Mouse (Mus musculus): Measurements from ENCODE around the gene Gpr22. TPM values are rescaled to one million over a fixed set of nuclear protein-coding genes. Genes with fewer than 3 reads are reported as not detected.

Gene Gpr22
- 0.09 and 0.36 TPM in 2 replicates for polyA plus RNA-seq (2015; fragmentation: Nextera tagmentation; extraction: Ambion mirVana)

DNA sequence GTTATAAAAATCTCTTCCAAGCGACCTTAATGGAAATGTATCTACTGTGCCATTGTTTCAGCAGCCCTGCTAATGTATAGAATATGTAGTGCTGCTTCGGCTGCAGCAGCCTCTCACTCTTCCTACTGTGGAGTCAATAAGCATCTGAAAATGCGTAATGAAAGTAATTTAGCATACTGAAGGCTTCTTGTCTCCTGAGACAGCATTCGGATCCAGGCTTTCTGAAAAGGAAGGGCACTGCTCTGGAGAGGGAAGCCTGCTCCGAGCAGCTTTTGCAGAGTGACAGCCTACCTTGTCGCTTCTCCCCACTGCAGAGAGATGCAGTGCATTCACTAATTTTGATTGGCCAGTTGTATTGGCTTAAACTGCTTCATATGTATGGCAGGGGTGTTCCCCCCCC, at the start of gene Gpr22:
TSS of gene Gpr22 (minus strand) at position 348 of the 400 bp plus-strand sequence.
- no peak for DNase-seq (ENCODE audit: low spot score)

DNA sequence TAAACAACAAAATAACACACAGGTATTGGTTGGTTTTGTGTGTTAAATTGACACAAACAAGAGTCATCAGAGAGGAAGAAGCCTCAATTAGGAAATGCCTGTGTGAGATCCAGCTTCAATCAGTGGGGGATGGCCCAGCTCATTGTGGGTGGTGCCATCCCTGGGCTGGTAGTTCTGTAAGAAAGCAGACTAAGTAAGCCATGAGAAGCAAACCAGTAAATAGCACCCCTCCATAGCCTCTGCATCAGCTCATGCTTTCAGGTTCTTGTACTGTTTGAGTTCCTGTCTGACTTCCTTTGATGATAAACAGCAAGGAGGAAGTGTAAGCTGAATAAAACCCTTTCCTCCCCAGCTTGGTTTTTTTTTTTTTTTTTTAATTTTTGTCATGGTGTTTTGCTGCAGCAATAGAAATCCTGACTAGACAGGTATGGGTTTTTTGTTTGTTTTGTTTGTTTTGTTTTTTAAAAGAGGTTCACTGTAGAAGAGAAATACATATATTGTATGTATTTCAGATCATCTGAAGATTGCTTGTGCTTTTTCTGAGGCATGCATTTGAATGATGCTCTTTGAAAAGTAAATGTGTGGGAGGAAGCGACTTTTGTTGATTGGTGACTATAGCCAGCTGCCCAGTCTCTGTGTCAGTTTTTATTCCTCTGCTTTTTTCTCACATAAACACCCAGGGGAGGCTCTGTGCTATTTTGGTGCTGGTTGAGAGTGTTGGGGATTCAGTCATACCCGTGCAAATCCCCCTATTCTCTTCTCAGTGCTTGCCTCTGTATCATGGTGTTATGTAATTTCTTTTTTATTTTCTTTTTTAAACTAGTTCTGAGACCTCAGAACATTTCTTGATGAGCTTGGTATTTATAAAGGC, 42.4 kb upstream of the Gpr22 start:
- peak; percentile 35 for DNase-seq (ENCODE audit: low spot score)

DNA sequence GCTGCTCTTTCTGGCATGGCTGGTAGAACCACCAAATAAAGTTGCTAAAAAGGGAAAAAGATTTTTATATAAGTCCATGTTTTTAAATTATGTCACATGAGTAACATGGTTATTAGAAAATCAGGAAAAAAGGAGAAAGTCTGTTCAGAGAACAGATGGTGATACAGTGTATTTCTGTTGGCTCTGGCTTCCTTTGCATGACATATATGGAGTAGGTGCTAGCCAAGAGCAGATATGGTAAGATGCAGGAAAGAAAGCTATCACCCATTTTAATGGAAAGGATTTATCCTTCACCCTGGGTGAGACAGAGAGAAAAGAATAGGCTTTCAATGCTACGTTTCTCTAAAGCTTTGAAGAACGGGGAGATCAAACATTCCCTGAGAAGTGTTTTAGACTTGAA, 40.7 kb upstream of the Gpr22 start:
- DNase-seq (ENCODE audit: low spot score): no peak

DNA sequence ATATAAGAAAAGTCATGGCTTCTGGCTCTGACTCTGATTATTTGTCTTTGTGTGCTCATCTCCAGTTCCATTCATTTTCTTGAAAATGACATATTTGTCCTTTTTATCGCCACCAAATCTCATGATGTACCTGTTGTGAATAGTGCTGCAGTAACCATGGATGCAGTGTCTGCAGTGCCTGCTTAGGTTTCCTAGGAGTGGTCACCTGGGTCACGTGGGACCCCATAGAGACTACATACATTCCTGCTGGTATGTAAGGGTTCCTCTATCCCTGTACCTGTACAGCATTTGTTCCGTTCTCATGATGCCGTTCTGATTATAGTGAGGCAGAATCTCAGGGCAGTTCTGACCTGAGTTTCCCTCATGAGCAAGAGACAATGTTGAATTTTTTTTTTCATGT, 36.1 kb upstream of the Gpr22 start:
- DNase-seq (ENCODE audit: low spot score): no peak

DNA sequence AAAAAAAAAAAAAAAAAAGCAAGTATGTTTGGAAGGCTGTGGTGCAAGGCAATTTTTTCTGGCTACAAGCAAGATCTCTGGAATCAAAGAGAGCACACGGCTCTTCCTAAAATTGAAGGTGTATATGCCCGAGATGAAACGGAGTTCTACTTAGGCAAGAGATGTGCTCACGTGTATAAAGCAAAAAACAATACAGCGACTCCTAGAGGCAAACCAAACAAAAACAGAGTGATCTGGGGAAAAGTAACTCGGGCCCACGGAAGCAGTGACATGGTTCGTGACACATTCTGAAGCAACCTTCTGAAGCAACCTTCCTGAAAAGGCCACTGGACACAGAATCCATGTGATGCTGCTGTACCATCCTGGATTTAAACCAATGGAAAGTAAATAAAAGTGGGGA, 33.6 kb upstream of the Gpr22 start:
- no peak for DNase-seq (ENCODE audit: low spot score)

DNA sequence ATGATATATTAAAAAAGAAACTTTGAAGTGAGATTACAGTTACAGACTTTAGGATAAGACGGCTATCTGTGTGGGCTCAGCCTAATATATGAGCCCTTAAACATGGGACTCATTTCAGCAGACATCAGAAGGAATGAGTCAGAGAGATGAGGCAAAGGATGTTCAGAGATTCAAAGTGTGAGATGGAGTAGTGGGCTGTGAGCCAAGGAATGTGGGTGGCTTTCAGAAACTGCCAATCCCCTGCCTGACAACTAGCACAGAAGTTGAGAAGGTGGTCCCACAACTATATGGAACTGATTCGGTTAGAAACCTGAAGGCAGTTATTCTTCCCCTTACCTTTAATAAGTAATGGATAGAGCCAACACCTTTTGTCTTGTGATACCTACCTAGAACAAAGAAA, 20.9 kb upstream of the Gpr22 start:
- no peak for DNase-seq (ENCODE audit: low spot score)

DNA sequence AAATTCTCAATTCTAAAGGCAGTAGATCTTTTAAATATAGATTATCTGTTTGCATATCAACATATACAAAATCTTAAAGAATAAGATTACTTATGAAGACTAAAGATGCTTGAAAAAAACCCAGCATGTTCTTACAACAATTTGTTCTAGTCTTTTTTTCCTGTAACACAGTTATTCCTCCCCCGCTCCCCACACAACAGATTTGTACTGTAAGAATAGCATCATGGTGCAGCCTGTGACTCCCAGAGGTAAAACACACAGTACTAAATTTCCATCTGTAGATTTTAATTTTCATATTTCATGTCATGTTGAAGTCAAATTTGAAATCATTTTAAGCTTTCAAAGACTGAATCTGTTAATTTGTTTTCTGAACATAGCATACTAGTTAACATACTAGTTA, 16.4 kb upstream of the Gpr22 start:
- DNase-seq (ENCODE audit: low spot score): no peak

DNA sequence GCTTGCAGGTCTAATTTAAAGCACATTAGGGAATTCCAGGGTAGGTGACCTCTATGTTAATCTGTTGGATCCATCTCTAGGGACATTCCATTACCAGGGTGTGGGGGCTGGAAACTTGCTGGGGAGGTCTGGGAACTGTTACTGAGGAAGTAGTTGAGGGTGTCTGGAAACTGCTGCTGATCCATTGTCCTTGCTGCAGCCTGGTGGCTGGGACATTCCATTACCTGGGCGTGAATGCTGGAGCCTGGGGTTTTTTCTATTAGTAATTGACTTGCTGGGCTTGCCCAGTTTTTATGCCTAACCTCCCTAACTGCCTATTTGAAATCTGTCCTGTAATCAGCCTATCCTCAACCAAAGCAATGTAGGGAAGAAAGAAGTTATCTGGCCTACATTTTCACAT, 13.0 kb upstream of the Gpr22 start:
- no peak for DNase-seq (ENCODE audit: low spot score)

DNA sequence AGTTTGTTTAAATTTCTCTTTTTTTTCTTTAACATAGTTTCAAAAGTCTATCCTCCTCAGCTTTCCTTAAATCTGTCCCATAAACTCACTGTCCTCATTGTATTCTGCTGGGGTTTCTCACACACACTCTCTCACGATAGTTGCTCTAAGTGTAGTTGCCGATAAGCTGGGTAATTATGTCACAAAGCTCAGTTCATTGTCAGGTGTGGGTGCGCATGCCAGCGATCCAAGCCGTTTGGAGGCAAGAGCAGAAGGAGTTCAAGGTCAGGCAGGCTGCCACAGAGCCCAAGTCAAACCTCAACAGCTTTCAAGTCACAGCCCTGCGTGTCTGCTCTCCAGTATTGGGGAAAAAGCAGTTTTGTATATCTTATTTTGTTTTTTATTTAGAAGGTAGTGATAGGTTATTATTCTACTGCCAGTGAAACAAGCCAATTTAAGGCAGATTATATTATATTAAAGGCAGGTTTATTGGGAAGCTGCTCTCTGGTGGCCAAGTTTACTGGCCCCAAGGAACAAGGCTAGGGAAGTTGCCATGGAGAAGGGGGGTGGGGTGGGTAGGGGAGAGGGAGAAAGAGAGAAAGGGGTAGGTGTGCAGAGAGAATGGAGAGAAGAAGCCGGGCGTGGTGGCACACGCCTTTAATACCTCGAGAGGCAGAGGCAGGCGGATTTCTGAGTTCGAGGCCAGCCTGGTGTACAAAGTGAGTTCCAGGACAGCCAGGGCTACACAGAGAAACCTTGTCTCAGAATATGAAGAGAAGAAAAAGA, 11.9 kb upstream of the Gpr22 start:
- no peak for DNase-seq (ENCODE audit: low spot score)

DNA sequence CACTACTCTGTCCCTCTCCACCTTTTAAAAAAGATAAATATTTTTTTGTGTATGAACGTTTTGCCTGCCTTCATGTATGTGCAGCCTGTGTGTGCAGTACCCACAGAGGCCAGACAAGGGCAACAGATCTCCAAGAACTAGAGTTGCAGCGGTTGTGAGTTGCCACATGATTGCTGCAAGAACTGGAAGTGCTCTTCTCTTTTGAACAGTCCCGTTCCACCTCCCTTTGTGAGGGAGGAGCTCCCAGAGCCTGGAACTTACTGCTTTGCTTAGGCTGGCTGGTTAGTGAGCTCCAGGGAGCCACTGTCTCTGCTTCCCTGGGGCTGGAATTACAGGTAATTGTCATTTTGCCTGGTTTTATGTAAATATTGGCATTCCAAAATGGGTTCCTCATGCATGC, 10.8 kb upstream of the Gpr22 start:
- no peak for DNase-seq (ENCODE audit: low spot score)

DNA sequence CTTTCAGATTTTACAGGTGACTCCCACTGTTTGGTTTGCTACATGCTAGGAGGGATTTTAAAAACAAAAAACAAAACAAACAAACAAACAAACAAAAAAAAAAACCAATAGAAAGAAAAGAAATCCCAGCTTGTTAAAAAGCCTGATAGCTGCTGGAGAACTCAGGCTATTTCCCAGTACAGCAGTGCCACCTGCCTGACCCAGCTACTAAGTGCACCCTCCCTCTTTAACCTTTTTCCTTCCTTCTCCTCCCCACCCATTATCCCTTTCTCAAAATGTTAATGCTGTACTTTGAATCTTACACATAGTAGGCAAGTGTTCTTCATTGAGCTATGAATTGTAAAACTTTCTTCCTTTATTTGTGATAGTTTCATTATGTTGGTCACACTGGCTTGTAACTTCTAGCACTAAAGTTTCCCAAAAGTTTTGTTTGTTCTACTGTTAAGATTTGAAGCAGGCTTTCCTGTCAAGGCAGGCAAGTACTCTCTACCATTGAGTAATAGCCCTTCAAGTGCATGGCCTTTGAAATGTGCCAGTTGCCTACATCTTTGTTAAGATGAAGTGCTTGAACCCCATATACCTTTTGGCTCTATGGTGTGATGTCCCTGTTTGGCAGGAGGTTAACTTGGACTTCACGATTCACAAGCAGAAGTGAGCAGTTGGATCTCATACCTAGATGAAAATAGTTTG, 6.0 kb upstream of the Gpr22 start:
- DNase-seq (ENCODE audit: low spot score): no peak

DNA sequence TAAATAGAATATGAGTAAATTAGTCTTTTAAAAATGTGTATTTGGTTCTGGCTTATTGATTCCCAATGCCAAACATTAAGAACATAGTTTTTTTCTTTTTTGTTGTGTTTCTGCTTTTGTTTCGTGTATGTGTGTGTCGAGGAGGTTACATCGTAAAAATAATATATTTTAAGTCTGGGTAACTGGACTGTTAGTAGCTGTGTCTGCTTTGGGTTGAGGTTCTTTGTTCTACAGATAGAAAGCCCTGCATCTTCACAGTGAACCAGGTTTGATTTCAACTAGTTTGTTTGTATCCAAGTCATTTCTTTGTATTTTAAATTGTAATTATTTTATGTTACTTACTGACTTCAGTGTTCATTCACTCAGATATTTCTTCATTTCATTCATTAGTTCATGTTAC, 323 bp upstream of the Gpr22 start:
- no peak for DNase-seq (ENCODE audit: low spot score)

DNA sequence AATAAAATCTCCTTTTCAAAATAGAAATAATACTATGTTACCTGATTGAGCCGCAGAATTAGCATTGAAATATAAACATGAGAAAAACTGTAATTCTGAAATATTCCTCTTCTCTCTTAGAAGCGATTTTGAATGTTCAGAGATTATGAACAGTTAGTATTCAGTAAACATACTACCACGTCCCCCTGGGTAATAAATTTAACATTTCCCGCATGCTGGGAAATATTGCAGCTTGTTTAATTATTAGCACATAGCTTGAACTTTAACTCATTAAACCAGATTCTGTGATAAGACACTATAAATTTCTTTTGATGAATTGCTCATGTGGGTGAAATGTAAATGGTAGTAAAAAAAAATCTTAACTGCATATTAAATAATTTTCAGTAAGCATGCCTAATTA, 1.0 kb downstream of the Gpr22 start:
- no peak for DNase-seq (ENCODE audit: low spot score)

DNA sequence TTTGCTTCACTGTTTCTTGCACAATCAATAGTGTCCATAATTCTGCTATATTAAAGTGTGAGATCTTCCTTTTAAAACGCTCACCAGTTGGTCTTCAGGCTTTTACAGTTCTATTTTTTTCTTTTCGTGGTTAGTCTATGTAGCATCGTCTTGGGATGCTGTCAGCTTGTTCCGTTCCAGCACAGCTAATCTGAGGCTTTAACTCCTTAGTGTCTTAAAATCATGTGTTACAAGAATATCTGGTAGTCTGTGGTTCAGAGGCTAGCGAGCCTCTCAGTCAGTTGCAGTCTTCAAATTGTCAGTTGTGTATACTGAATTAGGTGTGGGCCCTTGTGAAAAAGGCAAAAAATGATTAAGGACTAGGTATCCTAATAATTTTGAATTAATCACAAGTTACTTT, 1.5 kb downstream of the Gpr22 start:
- DNase-seq (ENCODE audit: low spot score): no peak

DNA sequence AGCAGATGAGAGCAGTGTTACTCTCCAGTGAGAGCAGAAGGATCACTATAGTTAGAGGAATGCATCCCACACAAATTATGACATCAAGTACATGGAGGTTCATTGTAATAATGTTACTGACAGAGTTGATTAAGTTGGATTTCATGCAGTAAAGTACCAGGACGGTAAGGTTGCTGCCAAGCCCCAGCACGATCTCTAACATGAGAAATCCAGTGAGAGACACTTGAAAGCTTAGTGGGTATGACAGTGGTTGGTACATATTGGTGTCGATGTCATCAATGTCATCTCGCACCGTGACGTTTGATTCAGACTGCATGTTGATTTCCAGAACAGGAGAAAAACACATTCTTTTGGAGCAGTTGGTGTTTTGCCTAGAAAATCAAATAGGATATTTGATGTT, 4.1 kb downstream of the Gpr22 start:
- no peak for DNase-seq (ENCODE audit: low spot score)

DNA sequence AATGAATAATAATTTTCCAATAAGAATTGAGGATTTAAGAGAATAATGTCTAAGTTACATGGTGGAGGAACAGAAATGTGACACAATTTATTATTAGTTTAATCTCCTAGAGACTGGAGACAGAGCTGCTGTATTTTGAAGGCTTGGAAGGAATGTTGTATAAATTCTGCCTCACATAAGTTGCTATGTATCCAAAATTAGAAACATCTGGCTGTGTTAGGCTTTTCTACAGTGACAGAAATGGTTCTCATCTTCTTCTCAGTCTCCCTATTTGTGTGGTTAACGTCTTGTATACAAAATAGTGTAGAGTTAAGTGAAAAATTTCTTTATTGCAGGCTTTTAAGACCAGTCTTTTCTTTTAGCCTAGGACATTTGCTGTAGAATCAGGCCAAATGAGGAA, 6.2 kb downstream of the Gpr22 start:
- no peak for DNase-seq (ENCODE audit: low spot score)

DNA sequence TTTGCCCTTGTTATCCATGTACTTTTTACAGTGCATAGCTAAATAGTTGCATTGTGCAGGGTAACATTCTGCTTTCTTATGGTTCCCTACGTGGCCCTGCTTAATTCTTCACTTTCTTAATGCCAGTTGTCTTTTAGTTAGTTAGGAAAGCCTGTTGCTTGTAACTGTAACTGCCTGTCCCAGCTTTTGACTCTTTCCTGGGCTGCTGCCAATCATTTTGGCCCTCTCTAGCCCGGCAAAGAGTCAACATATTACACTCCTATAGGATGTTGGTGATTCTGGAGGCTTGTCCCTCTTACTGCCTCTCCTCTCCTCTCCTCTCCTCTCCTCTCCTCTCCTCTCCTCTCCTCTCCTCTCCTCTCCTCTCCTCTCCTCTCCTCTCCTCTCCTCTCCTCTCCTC, 7.6 kb downstream of the Gpr22 start:
- DNase-seq (ENCODE audit: low spot score): no peak

DNA sequence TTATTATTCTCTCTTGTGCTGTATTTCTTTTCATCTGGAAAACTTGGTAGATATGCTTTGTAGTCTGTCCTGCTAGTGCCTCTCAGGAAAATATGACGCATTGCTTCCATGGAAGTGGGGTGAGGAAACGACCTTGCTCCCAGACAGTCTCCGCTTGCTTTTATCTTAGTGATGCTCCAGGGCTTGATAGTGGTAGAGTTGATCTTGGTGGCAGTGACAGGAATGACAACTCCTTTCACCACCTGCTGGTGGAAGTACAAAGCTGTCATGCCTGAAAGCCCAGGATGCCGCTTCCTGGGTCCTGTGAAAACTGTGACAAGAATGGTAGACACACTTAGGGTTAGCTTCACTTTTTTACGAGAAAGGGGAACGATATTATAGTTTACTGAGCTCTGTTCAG, 9.8 kb downstream of the Gpr22 start:
- no peak for DNase-seq (ENCODE audit: low spot score)

DNA sequence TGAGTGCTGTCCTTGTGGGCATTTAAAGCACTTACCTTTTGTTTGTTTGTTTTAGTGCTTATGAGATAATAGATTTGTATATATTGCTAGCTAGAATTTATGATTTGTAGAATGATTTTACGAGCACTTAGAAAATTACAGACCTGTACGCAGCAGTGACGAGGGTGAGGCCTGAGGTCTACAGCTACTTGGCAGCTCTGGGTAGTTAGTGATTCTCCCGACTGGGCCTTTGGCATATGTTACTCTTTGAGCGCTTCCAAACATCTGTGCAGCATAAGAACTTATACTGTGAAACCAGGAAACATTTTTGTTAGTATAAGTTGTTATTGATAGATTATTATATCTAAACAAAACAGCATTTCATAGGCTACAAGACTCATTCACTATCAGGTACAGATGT, 12.3 kb downstream of the Gpr22 start:
- DNase-seq (ENCODE audit: low spot score): no peak

DNA sequence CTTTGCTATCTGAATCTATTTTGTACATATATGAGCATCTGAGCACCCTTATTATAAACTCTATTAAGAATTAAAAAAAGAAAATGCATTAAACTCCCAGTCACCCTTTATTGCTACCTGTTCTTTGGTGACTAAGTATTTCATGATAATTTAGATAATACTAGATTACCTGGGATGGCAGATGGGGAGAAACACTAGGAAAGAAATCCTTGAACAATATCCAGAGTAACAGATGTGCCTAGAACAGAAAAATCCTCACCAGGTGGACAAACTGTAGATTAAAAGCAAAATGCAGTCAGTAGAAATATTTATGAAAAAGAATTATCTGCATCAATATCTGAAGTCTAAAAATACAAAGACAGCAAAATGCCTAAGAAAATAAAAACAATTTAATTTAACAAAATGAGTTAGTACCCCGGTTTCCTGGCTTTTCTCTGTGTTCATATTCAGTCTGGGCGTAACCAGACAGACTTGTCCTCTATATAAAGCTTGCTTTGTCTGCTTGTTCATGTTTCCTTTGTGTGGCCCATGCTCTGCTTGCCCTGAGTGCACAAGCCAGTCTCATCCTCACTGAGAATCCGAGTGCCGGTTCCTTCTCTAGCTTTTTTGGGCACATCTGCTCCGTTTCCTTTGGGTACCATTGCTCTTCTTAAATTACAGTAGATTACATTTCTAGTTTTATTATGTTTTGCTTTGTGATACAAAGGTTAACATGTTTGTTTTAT, 13.0 kb downstream of the Gpr22 start:
- DNase-seq (ENCODE audit: low spot score): no peak

DNA sequence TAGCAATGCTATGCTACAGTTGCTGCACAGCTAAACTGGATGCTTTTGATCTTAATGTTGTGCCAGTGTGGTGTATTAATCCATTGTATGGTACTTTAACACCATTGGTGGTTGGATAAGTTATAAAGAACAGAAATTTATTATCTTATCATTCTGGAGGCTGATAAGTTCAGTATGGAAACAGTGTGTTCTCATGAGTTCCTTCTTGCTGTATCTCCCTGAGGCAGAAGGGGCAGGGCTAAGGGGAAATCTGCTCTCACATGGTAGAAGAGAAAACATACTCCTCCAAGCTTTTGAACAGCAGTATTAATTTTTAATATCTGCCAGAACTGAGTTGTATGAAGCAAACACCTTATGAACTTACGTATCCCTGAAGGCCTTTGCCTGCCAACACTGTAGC, 20.5 kb downstream of the Gpr22 start:
- DNase-seq (ENCODE audit: low spot score): no peak

DNA sequence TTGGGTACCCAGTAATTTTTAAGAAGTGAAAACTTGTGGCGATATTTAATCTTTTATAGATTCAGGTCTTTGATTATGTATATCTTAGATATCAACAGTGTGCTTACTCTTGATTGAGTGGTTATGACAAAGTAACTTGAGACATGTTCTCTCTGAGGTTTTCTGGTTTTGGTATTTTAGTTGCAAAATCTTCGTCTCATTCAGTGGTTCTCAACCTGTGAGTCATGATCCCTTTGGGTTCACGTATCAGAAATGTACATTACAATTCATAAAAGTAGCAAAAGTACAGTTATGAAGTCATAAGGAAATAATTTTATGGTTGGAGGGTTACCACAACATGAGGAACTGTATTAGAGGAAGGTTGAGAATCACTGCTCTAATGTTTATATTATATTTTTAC, 27.1 kb downstream of the Gpr22 start:
- DNase-seq (ENCODE audit: low spot score): no peak

Data from thymus, postnatal 0 days (tissue).